Mouse (Mus musculus): ENCODE results near the gene Bub3.
A peak's percentile ranks its signal among the peaks of the same experiment; 100 is the strongest.

Gene Bub3

DNA sequence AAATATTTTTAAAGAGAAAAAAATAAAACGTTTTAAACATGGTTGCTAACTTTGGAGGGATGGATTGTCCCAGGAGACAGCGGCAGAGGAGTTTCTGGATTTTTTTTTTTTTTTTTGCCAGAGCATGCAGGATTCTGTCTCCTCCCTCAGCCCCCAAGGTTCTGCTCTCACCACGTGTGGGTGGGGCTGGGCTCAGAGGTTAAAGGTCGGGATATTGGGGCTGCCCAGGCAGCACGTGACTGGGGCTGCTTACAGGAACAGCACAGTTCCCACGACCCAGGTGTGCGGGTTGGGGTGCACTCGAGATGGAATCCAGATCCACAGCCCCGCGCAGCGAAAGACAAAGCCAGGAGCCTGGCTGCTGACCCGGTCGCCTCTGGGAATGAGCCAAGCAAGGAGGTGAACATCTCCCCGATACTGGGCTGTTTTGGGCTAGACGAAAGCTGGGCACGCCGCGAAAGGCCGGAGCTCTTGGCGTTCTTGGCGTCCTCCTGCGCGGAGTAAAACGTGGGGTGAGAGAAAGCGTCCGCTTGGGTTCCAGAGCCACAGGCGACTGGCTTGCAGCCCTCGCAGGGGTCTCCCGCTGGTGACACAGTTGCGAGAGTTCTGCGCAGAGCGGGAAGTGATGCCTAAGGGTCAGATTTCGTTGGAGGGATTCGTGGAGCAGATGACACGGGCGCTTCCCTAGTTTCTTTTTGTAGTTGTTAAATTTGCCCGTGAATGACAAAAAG lies 3.3 kb upstream of the Bub3 start:
- DNase-seq, result no peak

DNA sequence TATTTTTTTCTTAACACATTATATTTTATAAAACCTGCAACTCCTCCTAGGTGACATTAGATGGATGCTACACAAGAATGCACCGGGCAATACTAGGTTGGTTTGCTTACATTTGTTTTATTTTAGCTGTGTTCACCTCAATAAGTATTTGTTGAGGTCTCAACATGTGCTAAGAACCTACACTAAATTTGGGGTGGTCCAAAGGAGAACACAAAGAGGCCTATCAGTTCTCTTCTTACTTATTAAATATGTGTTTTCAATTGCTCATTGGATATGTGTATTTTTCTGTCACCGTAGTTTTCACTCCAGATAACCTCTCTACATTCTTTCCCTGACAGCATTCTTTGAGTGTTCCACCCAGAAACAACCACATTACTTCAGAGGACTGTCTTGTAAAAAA lies 2.3 kb upstream of the Bub3 start:
- no peak for DNase-seq

DNA sequence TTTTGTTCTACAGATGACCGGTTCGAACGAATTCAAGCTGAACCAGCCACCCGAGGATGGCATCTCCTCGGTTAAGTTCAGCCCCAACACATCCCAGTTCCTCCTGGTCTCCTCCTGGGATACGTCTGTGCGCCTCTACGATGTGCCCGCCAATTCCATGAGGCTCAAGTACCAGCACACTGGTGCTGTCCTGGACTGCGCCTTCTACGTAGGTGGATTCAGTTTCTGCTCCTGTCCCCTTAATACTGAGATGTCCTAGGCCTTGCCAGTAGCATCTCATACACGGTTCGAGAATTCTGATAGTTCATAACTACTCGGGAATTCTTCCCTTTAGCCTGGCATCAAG lies 648 bp downstream of the Bub3 start:
- DNase-seq, result no peak

DNA sequence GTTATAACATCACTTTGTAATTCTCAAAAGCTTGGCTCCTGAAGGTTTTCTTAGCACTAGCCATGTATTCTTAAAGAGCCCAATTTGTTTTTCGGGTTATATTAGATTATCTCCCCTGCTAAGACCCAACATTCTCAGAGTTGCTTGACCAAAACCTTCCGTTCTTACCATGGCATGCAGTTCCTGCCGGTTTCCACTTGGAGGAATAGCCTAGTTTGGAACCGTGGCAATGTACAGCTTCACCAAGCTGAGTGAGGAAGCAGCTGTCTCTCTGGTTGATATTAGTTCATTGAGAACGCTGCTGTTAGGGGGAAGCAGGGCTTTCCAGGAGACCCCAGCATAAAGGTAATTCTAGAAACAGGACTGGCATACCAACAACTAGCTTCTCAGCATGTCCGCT lies 15.2 kb downstream of the Bub3 start:
- DNase-seq, result no peak

DNA sequence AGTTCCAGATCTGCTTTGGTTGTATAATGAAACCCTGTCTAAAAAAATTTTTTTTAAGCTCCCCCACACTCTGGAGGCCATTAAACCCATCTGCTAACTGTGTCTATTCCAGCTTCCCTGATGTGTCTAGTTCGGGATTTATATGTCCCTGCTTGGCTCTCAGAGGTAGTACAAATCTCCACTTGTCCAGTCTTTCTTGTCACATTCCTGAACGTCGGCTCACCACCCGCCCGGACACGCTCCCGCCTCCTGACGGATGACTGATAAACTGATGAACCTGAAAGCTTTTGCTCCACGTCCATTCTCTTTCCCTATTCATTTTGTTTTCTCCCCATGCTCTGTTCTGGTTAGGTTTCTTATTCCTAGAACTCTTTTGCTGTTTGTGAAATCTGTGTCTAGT lies 22.2 kb downstream of the Bub3 start:
- no peak for DNase-seq

DNA sequence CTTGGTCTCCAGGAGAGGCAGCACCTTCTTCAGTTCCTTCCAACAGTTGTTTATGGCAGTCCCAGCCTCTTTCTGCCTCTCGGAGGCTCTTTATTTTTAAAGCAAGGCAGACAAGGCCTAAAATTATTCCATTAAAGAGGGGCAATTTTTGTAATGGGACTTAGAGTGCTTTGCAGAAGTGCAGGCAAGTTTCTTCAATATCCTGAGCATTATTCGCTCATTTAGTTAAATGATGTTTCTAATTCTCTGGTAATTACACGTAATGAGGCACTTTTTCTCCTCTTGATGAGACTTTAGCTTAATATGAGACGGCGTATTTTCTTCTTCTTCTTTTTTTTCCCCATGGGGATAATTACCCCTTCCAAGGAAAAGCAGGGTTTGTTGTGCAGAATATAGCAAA lies 25.5 kb downstream of the Bub3 start:
- no peak for DNase-seq

DNA sequence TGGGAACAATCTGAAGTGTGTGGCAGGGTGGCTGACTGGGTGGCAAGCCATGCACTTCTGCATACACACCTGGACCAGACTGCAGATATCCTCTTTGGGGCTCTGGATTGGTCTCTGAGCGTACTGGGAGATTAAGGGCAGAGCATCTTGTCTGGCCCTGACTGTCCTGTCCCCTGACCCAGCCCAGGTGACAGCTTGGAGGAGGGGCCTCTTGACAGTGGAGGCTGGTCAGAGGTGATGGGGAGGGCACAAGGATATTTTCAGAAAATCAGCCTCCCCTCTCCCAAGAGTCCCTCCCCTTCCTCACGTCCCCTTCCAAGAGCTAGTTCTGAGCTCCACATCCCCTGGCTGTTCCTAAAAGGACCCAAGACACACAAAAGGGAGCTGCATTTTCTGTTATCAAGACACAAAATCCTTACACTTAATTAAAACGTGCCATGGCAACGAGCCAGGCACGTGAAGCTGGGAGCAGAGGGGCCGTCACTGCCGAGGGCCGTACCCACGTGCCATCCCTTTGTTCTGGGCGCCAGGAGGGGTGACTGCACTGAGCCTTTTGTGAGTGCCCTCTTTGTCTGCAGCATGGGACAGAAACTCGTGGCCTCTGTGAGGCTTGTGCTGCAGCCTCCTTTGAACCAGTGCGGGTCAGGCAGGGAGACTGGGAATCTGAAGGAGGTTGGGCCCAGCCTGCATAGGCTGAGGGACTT lies 37.9 kb downstream of the Bub3 start:
- DNase-seq, result no peak

DNA sequence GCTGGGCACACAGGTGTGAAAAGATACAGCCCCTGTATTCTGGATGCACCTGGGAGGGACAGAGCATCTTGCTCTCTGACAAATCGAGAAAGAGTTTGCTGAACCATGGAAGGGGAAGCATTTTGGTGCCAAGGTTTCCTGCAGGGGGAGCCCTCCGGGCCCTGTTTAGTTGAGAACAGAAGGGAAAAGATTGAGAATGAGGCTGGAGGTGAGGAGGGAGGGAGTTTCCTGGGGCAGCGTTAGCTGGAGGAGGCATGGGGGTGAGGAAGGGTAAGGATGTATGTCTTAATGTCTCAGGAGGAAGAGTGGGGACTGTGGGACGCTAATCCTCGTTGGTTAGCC lies 38.4 kb downstream of the Bub3 start:
- DNase-seq, result peak; percentile 9

DNA sequence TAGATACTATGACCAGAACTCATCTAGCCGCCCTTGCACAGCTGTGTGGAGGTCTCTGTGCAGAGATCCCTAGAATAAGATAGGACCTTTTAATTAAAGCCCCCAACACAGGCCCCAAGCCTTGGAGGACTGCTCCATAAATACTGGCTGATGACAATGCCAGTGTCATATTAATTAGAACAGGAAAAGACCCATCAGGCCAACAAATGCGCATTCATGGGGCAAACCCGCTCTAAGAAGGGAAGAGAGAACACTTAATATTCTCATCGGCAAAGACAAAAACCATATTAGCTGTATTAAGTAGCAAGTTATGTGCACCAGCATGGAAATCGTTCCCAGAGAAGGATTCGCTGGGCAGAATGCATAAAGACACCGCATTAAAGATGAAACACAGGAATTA lies 42.1 kb downstream of the Bub3 start:
- DNase-seq, result no peak

DNA sequence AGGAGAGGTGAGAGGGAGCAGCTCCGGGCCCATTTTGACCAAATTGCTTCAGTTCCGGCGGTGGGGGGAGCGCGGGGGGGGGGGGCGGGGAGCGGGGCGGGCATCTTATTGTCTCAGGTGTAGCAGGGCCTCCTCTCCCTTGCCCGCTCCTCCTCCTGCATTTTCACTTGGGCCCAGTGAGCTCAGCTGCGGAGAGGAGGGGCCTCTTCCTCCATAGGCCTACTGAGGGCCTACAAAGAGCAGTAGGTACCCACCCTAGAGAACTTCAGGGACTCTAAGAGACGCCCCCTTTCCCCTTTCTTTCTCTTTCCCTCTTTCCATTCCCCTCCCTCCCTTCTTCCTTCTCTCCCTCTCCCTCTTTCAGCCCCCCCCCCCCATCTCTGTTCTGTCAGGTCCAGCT lies 43.2 kb downstream of the Bub3 start:
- DNase-seq, result no peak

DNA sequence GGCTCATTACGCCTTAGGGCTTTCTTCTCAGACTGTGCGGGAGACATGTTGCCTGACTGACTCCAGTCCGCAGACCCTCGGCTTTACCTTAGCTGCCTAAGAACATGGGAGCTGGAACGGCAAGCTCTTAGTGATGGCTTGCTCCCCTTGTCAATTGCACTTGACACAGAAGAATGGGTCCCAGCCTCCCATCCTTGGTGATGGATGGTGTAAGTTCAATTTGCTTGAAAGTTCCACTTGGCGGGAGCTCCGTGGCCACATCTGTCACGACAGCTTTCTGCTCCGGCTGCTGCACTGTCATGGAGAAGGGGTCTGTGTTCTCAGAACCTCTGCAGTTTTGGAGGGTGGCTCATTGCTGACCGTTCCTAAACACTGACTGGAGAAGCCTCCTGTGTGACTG lies 44.9 kb downstream of the Bub3 start:
- no peak for DNase-seq

DNA sequence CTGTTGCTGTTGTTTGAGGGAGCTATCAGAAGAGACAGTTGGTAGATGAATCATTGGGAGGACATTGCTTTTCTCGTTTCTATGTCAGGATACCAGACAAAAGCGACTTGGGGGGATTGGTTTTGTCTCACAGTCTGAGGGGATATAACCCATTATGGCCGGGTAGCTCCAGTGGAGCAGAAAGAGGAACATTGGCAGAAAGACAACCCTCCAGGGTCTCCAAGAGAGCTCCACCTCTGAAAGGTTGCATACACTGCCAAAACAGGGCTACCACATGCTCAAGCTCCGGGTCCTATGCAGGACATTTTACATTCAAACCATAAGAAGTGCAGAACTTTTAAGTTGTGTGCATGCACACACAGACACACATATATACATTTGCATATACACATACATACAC lies 45.5 kb downstream of the Bub3 start:
- DNase-seq, result no peak

DNA sequence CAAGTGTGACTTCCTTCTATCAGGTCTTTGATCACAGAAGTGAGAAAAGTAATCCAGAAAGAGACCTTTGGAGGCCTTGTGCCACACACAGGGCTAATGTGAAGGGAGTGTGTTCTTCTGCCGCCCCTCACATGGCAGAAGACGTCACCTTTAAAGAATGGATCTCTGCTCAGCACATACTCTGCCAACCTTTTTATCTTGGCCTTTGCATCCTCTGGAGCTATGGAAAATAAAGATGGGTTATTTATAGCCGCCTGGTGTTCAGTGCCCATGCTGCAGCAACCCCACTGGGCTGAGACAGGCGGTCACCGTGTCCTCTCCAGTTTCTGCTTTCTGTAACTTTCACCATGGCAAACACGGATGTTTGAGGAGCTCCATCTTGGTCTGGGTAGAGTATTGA lies 48.0 kb downstream of the Bub3 start:
- no peak for DNase-seq

DNA sequence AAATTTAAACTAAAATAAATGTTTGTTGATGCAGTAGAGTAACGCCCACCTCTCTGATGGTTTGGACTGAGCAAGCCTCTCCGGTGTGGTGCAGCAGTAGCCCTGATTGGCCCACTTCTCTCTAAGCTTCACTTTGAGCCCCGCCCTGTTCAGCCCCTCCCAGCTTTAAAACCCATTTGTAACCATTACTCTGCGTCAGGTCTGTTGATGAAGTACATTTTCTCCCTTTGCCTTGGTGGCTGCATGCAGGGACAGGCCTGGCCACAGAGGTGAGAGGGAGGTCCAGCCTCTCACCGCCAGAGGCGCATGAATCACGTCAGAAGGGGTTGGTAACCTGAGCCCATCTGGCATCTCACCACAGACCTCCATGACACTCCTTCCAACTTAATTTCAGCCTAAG lies 49.7 kb downstream of the Bub3 start:
- DNase-seq, result no peak

Data from kidney, adult 9 months (tissue).